Mouse (Mus musculus) gastrocnemius, adult 8-10 months (tissue): ENCODE measurements around the gene Ush2a. TPM values are rescaled to one million over a fixed set of nuclear protein-coding genes. Genes with fewer than 3 reads are reported as not detected.

Experiments used
- DNase-seq, 2 experiments: peaks; one replicate each; pipeline ENCODE4 v3.0.0; 2022; ENCODE audit warnings: low spot score in 2 of 2
- total RNA-seq, 4 experiments: library from RNA; stranded (reverse); gene quantifications; 2 replicates each; pipeline ENCODE4 v1.2.4; 2022

Ush2a gene
- total RNA-seq, 4 experiments from 2014 or later = not detected

- no peak for DNase-seq
Observed at GRCm38 (mm10) chr1:188541492-188541891, 279.7 kb downstream of the Ush2a start.

GRCm38 (mm10) chr1:188543364-188543763 is 281.5 kb downstream of the Ush2a start:
- no peak for DNase-seq

- no peak for DNase-seq
Observed at GRCm38 (mm10) chr1:188549686-188550085, 287.9 kb downstream of the Ush2a start.

GRCm38 (mm10) chr1:188551802-188552201 is 290.0 kb downstream of the Ush2a start:
- no peak for DNase-seq

- no peak for DNase-seq
Observed at GRCm38 (mm10) chr1:188558911-188559310, 297.1 kb downstream of the Ush2a start.

GRCm38 (mm10) chr1:188566229-188566628 is 304.4 kb downstream of the Ush2a start:
- no peak for DNase-seq

DNA sequence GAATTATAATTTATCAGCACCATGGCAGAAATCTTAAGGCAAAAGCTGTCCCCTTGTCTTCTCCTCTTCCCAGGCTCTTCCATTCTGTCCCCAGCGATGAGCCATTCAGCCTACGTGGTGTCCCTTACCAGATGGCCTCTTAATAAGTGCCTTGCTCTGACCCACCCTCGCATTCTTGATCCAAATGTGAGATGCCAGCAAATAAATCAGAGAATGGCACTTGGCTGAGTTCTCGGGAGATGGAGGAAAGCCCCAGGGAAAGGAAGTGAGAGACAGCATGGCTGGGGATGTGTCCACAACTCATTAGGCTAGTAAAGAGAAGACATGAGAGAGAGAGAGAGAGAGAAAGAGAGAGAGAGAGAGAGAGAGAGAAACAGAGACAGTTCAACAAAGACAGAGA is 305.7 kb downstream of the Ush2a start:
- DNase-seq = no peak

GRCm38 (mm10) chr1:188568295-188568961 is 306.6 kb downstream of the Ush2a start:
- DNase-seq = no peak

DNA sequence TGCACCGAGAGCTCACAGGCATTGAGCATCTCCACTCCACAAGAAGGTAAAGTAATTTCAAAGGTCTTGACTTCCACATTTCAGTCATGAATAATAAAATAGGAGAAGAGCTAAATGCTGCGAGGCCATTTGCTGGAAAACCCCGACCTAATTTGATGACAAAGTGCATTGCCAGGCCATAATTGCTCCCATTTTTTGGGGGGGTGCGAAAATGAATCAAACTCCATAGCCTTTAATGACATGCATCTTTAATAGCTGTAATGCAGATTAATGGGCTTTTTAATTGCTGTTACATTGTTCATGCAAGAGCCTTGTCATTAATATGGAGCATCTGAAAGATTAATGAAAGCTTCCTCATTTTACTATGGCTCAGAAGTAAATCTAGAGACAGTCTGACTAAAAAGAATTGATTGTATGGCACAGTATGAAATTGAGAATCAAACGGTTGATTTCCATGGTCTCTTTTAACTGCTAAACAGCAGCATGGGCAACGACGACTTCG is 314.5 kb downstream of the Ush2a start:
- DNase-seq = no peak

GRCm38 (mm10) chr1:188577376-188577775 is 315.6 kb downstream of the Ush2a start:
- DNase-seq = no peak

GRCm38 (mm10) chr1:188581136-188581535 is 319.3 kb downstream of the Ush2a start:
- DNase-seq = no peak

DNA sequence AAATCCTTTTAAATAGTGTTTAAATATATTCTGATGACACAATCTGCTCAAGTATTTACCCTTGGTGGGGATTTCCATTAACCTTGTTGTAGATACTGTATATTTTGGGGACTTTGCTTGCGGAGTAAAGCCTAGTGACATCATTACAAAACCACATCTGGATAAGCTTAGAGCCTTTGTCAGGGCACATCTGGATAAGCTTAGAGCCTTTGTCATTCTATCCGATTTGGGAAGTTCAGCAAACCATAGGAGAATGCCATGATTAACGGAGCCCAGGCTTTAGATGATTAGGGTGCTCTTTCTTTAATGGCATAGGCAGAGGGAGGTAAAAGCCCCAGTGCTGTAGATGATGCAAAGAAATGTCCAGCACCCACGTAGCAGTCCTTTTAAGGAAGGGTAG is 333.4 kb downstream of the Ush2a start:
- no peak for DNase-seq

GRCm38 (mm10) chr1:188598052-188598451 is 336.2 kb downstream of the Ush2a start:
- no peak for DNase-seq

- DNase-seq = no peak
Observed at GRCm38 (mm10) chr1:188599134-188599533, 337.3 kb downstream of the Ush2a start.

- DNase-seq = no peak
Observed at GRCm38 (mm10) chr1:188606450-188606849, 344.6 kb downstream of the Ush2a start.

- DNase-seq = no peak
Observed at GRCm38 (mm10) chr1:188616547-188616946, 354.7 kb downstream of the Ush2a start.

- no peak for DNase-seq
Observed at GRCm38 (mm10) chr1:188633736-188634135, 371.9 kb downstream of the Ush2a start.

GRCm38 (mm10) chr1:188639666-188640065 is 377.8 kb downstream of the Ush2a start:
- no peak for DNase-seq

- no peak for DNase-seq
Observed at GRCm38 (mm10) chr1:188643156-188643555, 381.3 kb downstream of the Ush2a start.

- DNase-seq = no peak
Observed at GRCm38 (mm10) chr1:188653001-188653400, 391.2 kb downstream of the Ush2a start.

- no peak for DNase-seq
Observed at GRCm38 (mm10) chr1:188656121-188656520, 394.3 kb downstream of the Ush2a start.

GRCm38 (mm10) chr1:188659159-188659558 is 397.3 kb downstream of the Ush2a start:
- no peak for DNase-seq

GRCm38 (mm10) chr1:188660339-188660738 is 398.5 kb downstream of the Ush2a start:
- DNase-seq = no peak
